Mouse (Mus musculus) liver, adult 2 months (tissue): Measurements from ENCODE around the gene Atp6v1fnb. TPM values are rescaled to one million over a fixed set of nuclear protein-coding genes. Genes with fewer than 3 reads are reported as not detected.

Experiments used
- DNase-seq: peaks from one replicate; pipeline ENCODE4 v3.0.0-alpha.2; 2011; ENCODE audit warnings: low read depth, low spot score; ENCODE audit errors: extremely low read depth
- H3K27ac ChIP-seq: fragments of 200-500 bp; replicated peaks from 2 replicates; pipeline ENCODE4 v1.5.1; 2012; ENCODE audit warnings: low read depth, mild to moderate bottlenecking, control low read depth, inconsistent platforms, low read length; ENCODE audit not compliant: insufficient read depth
- H3K27me3 ChIP-seq: fragments of 200-500 bp; 2 replicates; pipeline ENCODE4 v1.6.1; 2012; ENCODE audit warnings: mild to moderate bottlenecking, moderate library complexity, low read length, inconsistent platforms; ENCODE audit not compliant: control insufficient read depth, insufficient read depth
- H3K36me3 ChIP-seq: fragments of 200-500 bp; 2 replicates; pipeline ENCODE4 v1.6.1; 2012; ENCODE audit warnings: low read length, inconsistent platforms; ENCODE audit not compliant: control insufficient read depth, insufficient read depth
- H3K4me1 ChIP-seq: fragments of 200-500 bp; 2 replicates; pipeline ENCODE4 v1.6.1; 2011; ENCODE audit warnings: low read length; ENCODE audit not compliant: control insufficient read depth, insufficient read depth
- H3K4me3 ChIP-seq: fragments of 200-500 bp; 2 replicates; pipeline ENCODE4 v1.5.1; 2011; ENCODE audit warnings: low read depth, mild to moderate bottlenecking, control low read depth, low read length, moderate library complexity; ENCODE audit not compliant: insufficient read depth
- H3K79me2 ChIP-seq: fragments of 200-500 bp; 2 replicates; pipeline ENCODE4 v1.6.1; 2012; ENCODE audit warnings: inconsistent platforms, mild to moderate bottlenecking, low read length, moderate library complexity; ENCODE audit not compliant: control insufficient read depth, insufficient read depth
- H3K9ac ChIP-seq: fragments of 200-500 bp; 2 replicates; pipeline ENCODE4 v1.6.1; 2012; ENCODE audit warnings: low read depth, mild to moderate bottlenecking, control low read depth, inconsistent platforms, low read length
- CTCF ChIP-seq: fragments of 200-500 bp; IDR thresholded peaks from 2 replicates; pipeline ENCODE4 v1.5.1; 2011; ENCODE audit warnings: low read depth, low read length, control low read depth
- POLR2A ChIP-seq: fragments of 200-500 bp; IDR thresholded peaks from 2 replicates; pipeline ENCODE4 v1.6.1; 2011; ENCODE audit warnings: low read length, control low read depth; ENCODE audit not compliant: insufficient read depth; ENCODE audit errors: extremely low read depth
- WGBS: fragments of 180-500 bp; shearing (Covaris S2); methylation state at CpG from one replicate; pipeline ENCODE4 v1.1.7; 2018; 5-methylcytosine and 5-hydroxymethylcytosine counted together
- polyA plus RNA-seq: library from polyadenylated mRNA; depleted of rRNA; stranded (reverse); fragments of >200 nt; gene quantifications from 2 replicates; pipeline ENCODE4 v1.2.3, GENCODE M21; 2012; rRNA removed
- total RNA-seq: library from RNA; depleted of rRNA; stranded (reverse); fragments of >200 nt; gene quantifications from 2 replicates; pipeline ENCODE4 v1.2.3, GENCODE M21; 2014; rRNA removed

Gene Atp6v1fnb
- total RNA-seq (not detected in 2 replicates), polyA plus RNA-seq (not detected in 2 replicates)

DNA sequence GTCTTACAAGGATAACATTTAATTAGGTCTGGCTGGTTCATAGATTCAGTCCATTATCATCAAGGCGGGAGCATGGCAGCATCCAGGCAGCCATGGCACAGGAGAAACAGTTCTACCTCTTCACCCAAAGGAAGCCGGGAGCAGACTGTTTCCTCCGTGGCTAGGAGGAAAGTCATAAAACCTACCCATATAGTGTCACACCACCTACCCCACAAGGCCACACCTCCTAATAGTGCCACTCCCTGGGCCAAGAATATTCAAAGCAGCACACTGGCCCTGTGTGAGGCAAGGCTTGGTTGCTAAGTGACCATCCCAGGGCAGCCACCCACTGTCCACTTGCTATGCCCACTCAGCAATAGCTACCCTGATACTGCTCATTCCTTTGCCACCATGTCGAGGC lies at the start of gene Atp6v1fnb:
Gene Atp6v1fnb (plus strand): TSS at position 301 of the 400 bp plus-strand sequence.
- H3K27ac ChIP-seq = no peak within 1 kb of the TSS
- DNase-seq = no peak
- no peak within 1 kb of the TSS for H3K4me3 ChIP-seq
- 95% methylated on average over 4 of the region's 4 CpGs for WGBS
- TF ChIP-seq POLR2A (no peak), CTCF (no peak)
- no peak within 1 kb of the TSS for H3K9ac ChIP-seq
- peaks cover 4% of the 10 kb centered on the region; the same call in 1 of the 2 replicates for H3K4me1 ChIP-seq
- no peaks in the 10 kb centered on the region; the same call in 1 of the 2 replicates for H3K79me2 ChIP-seq
- H3K36me3 ChIP-seq = no peaks in the 10 kb centered on the region
- H3K27me3 ChIP-seq = no peaks in the 10 kb centered on the region

DNA sequence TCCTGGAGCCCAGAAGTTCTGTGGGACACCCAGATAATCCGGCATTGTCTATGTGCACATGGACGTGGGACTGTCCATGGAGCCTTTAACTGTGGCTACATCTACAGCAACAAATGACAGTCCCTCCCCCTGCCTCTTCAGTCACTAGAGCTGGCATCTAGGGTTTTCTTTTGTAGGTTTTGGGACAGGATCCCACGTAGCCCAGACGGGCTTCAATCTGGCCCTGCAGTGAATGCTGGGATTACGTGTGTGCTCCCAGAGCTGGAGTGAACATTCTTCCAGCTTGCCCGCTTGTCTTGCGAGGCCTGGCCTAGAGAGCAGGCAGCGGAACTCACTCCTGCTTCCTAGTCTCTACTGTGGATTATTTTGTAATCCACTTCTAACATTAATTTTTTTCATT lies 46.1 kb upstream of the Atp6v1fnb start:
- WGBS = 91% methylated on average over 8 of the region's 8 CpGs
- H3K4me3 ChIP-seq = no peak overlapping the region
- H3K4me1 ChIP-seq = no peaks in the 10 kb centered on the region
- H3K36me3 ChIP-seq = no peaks in the 10 kb centered on the region
- TF ChIP-seq POLR2A = no peak
- no peak for TF ChIP-seq CTCF
- no peak overlapping the region for H3K27ac ChIP-seq
- H3K27me3 ChIP-seq = no peaks in the 10 kb centered on the region
- no peak for DNase-seq
- no peaks in the 10 kb centered on the region for H3K79me2 ChIP-seq
- H3K9ac ChIP-seq = no peak overlapping the region

DNA sequence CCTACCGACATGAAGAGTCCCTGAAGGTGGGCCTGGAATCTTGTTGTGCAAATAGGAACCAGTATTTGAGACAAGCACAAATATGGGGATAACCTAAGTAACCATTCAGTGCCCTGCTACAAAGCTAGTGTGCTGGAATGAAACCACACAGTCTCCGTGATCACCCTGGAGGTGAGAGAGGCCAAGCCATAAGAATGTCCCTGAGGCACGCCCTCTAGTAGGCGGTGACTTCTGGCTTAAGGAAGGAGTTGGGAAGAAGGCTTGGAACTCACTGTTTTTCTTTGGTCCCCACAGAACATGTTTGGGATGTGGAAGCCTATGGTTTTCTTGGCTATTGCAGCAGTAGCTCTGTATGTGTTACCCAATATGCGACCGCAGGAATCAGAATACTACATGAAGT lies 44.9 kb upstream of the Atp6v1fnb start:
- H3K4me3 ChIP-seq = no peak overlapping the region
- H3K9ac ChIP-seq = no peak overlapping the region
- H3K79me2 ChIP-seq = no peaks in the 10 kb centered on the region
- H3K36me3 ChIP-seq = no peaks in the 10 kb centered on the region
- DNase-seq = no peak
- H3K27me3 ChIP-seq = no peaks in the 10 kb centered on the region
- no peak overlapping the region for H3K27ac ChIP-seq
- TF ChIP-seq POLR2A (no peak), CTCF (no peak)
- 84% methylated on average over 6 of the region's 6 CpGs for WGBS
- H3K4me1 ChIP-seq = no peaks in the 10 kb centered on the region

DNA sequence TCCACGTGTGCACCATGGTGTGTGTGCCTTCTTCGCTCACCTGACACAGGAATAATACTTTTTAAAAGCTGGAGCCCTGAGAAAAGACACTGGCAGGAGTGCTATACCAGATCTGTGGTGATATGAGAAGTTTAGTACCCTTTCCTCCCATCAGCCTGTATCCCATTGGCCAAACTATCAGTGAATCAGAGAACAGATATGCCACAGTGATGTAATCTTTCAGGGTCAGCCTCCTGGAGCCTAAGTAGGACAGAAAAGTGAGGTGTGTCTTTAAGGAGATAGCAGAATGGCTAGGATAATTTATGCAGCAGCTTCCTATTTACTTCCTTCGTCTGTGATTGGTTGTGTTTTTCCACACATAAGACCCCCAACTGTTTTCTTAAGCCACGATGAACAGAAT lies 43.1 kb upstream of the Atp6v1fnb start:
- H3K36me3 ChIP-seq = no peaks in the 10 kb centered on the region
- H3K27me3 ChIP-seq = peaks cover 6% of the 10 kb centered on the region
- no peaks in the 10 kb centered on the region for H3K4me1 ChIP-seq
- no peak overlapping the region for H3K27ac ChIP-seq
- WGBS = 62% methylated on average over 4 of the region's 4 CpGs
- no peak for DNase-seq
- no peak overlapping the region for H3K4me3 ChIP-seq
- TF ChIP-seq POLR2A (no peak), CTCF (no peak)
- no peaks in the 10 kb centered on the region for H3K79me2 ChIP-seq
- no peak overlapping the region for H3K9ac ChIP-seq

DNA sequence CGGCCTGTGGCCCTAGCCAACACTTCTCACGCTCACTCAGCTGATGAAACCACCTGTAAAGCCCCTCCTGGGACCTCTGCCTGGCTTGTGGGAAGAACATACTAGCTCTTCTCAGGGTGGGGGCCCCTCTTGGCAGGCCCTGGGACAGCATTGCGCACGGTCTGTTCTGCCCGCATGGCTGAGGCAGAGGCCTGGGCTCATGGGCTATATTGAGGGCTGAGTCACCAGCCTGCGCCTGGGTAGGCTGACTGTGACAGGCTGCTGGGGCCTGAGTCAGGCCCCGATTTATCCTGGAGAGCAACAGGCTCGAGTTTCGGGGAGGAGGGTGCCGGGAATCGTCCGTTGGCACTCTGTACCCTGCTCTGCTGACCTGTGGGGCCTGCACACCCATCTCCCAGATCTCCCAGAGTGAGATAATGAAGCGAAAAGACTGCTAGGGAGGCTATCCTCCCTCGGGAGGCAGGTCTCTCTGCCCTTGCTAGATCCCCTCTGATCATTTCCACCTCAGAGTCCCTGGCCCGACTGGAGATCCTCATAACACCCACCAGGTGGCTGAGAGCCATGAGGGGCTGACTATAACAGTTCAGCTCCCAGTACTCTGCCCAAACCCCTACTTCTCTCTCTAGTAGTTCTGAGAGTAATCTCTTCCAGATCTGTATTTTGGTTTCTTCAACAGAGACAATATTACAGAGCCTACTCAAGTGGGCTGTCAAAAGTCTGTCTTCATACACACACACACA lies 40.4 kb upstream of the Atp6v1fnb start:
- no peak overlapping the region for H3K4me3 ChIP-seq
- TF ChIP-seq POLR2A = no peak
- no peak for TF ChIP-seq CTCF
- 73% methylated on average over 15 of the region's 15 CpGs for whole genome bisulfite sequencing
- H3K27me3 ChIP-seq = peaks cover 14% of the 10 kb centered on the region
- H3K36me3 ChIP-seq = no peaks in the 10 kb centered on the region
- H3K27ac ChIP-seq = no peak overlapping the region
- no peaks in the 10 kb centered on the region for H3K79me2 ChIP-seq
- no peaks in the 10 kb centered on the region; the same call in 1 of the 2 replicates for H3K4me1 ChIP-seq
- no peak for DNase-seq
- H3K9ac ChIP-seq = no peak overlapping the region

DNA sequence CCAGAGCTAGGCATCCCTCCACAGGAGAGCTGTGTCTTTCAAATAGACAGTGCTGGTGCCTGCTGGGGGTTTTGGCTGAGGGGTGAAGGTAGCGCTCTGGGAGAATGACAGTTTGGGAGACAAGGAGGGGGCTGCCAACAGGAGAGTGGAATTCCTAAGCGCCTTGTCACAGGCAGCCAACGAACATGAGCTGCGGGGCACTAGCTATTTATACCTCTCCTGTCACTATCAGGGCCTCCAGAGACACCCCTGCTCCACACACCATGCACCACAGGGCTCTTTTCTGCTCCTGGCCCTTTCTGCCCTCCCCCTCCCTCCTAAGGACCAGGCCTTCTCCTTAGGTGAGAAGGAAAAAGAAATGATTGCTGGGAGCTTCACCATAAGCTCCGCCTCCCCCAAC lies 39.8 kb upstream of the Atp6v1fnb start:
- H3K9ac ChIP-seq = no peak overlapping the region
- no peak for DNase-seq
- H3K27ac ChIP-seq = no peak overlapping the region
- no peaks in the 10 kb centered on the region; the same call in 1 of the 2 replicates for H3K4me1 ChIP-seq
- peaks cover 14% of the 10 kb centered on the region for H3K27me3 ChIP-seq
- 66% methylated on average over 5 of the region's 5 CpGs for WGBS
- no peaks in the 10 kb centered on the region for H3K36me3 ChIP-seq
- no peak for TF ChIP-seq POLR2A
- TF ChIP-seq CTCF = no peak
- H3K4me3 ChIP-seq = no peak overlapping the region
- no peaks in the 10 kb centered on the region for H3K79me2 ChIP-seq
